Mouse (Mus musculus): Measurements from ENCODE around the gene Grik4. TPM values are rescaled to one million over a fixed set of nuclear protein-coding genes. Genes with fewer than 3 reads are reported as not detected.

Gene Grik4
- polyA plus RNA-seq, 1 experiment: 0.16 TPM

DNA sequence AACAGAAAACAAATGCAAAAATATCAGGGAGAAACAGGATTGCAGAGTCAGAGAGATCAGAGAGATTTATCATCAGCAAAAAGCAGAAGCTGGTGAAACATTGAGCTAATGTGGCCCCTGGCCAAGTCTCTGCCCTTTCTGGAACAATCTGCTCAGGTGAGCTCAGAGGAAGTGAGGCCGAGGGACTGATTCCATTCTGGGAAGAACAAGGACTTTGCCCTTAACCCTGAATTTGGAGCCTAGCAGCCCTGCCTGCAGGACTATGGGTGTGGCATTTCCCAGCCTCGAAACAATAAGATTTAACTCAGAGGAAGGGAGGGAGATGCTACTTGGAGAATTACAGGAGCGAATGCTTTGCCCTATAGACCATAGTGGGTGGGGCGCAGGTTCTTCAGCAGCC lies 432.0 kb downstream of the Grik4 start:
- no peak overlapping the region for H3K4me3 ChIP-seq (ENCODE audit: control insufficient read depth, insufficient read depth, low read length)
- no peak for TF ChIP-seq CTCF (IDR thresholded peaks at IDR 0.05; ENCODE audit: borderline replicate concordance, control insufficient read depth, extremely low read depth, insufficient read depth, low read length, poor library complexity)
- TF ChIP-seq POLR2A (IDR thresholded peaks at IDR 0.05; ENCODE audit: control insufficient read depth, extremely low read depth, insufficient read depth, low read length, poor library complexity): no peak
- DNase-seq: no peak
- 0 out of 2 replicates have a peak, but pooled peaks cover 2% of the 10 kb centered on the region for H3K4me1 ChIP-seq (replicated peaks; ENCODE audit: control insufficient read depth, insufficient read depth, low read length)
- H3K27ac ChIP-seq (ENCODE audit: control insufficient read depth, insufficient read depth, low read length): no peak overlapping the region
- WGBS: 64% methylated on average over 4 of the region's 4 CpGs
- H3K27me3 ChIP-seq (ENCODE audit: control insufficient read depth, insufficient read depth, low read length): no peaks in the 10 kb centered on the region
- no peaks in the 10 kb centered on the region for H3K36me3 ChIP-seq (ENCODE audit: control insufficient read depth, insufficient read depth, low read length)

GRCm38 (mm10) chr9:42508235-42508634 lies 436.1 kb downstream of the Grik4 start:
- H3K27ac ChIP-seq (ENCODE audit: control insufficient read depth, insufficient read depth, low read length): no peak overlapping the region

GRCm38 (mm10) chr9:42507709-42508108 lies 436.6 kb downstream of the Grik4 start, which contains the start of gene Tbcel:
Tbcel (minus strand) TSS chr9:42507809.
- no peaks in the 10 kb centered on the region for H3K36me3 ChIP-seq (ENCODE audit: control insufficient read depth, insufficient read depth, low read length)
- no peak for DNase-seq
- H3K4me1 ChIP-seq (replicated peaks; ENCODE audit: control insufficient read depth, insufficient read depth, low read length): 0 out of 2 replicates have a peak, but pooled peaks cover 2% of the 10 kb centered on the region
- TF ChIP-seq CTCF (IDR thresholded peaks at IDR 0.05; ENCODE audit: borderline replicate concordance, control insufficient read depth, extremely low read depth, insufficient read depth, low read length, poor library complexity) (no peak), POLR2A (IDR thresholded peaks at IDR 0.05; ENCODE audit: control insufficient read depth, extremely low read depth, insufficient read depth, low read length, poor library complexity) (no peak)
- WGBS: 97% methylated on average over 6 of the region's 6 CpGs
- no peak within 1 kb of the TSS for H3K27ac ChIP-seq (ENCODE audit: control insufficient read depth, insufficient read depth, low read length)
- H3K27me3 ChIP-seq (ENCODE audit: control insufficient read depth, insufficient read depth, low read length): no peaks in the 10 kb centered on the region
- H3K4me3 ChIP-seq (ENCODE audit: control insufficient read depth, insufficient read depth, low read length): no peak within 1 kb of the TSS

More at GRCm38 (mm10) chr9:42508235-42508634, 436.1 kb downstream of the Grik4 start:
- no peak for DNase-seq
- H3K4me3 ChIP-seq (ENCODE audit: control insufficient read depth, insufficient read depth, low read length): no peak overlapping the region
- TF ChIP-seq CTCF (IDR thresholded peaks at IDR 0.05; ENCODE audit: borderline replicate concordance, control insufficient read depth, extremely low read depth, insufficient read depth, low read length, poor library complexity): no peak
- no peak for TF ChIP-seq POLR2A (IDR thresholded peaks at IDR 0.05; ENCODE audit: control insufficient read depth, extremely low read depth, insufficient read depth, low read length, poor library complexity)
- H3K4me1 ChIP-seq (replicated peaks; ENCODE audit: control insufficient read depth, insufficient read depth, low read length): 0 out of 2 replicates have a peak, but pooled peaks cover 2% of the 10 kb centered on the region
- WGBS: 94% methylated on average over 7 of the region's 7 CpGs
- H3K36me3 ChIP-seq (ENCODE audit: control insufficient read depth, insufficient read depth, low read length): no peaks in the 10 kb centered on the region
- H3K27me3 ChIP-seq (ENCODE audit: control insufficient read depth, insufficient read depth, low read length): no peaks in the 10 kb centered on the region

- 82% methylated on average over 1 of the region's 1 CpGs for WGBS
- DNase-seq: no peak
- Histone ChIP-seq H3K36me3 (ENCODE audit: control insufficient read depth, insufficient read depth, low read length) (no peaks in the 10 kb centered on the region), H3K4me3 (ENCODE audit: control insufficient read depth, insufficient read depth, low read length) (no peak overlapping the region), H3K27me3 (ENCODE audit: control insufficient read depth, insufficient read depth, low read length) (no peaks in the 10 kb centered on the region), H3K27ac (ENCODE audit: control insufficient read depth, insufficient read depth, low read length) (no peak overlapping the region), H3K4me1 (replicated peaks; ENCODE audit: control insufficient read depth, insufficient read depth, low read length) (no peaks in the 10 kb centered on the region)
- TF ChIP-seq CTCF (IDR thresholded peaks at IDR 0.05; ENCODE audit: borderline replicate concordance, control insufficient read depth, extremely low read depth, insufficient read depth, low read length, poor library complexity): no peak
- no peak for TF ChIP-seq POLR2A (IDR thresholded peaks at IDR 0.05; ENCODE audit: control insufficient read depth, extremely low read depth, insufficient read depth, low read length, poor library complexity)
Measured at GRCm38 (mm10) chr9:42507022-42507421, 437.3 kb downstream of the Grik4 start.

DNA sequence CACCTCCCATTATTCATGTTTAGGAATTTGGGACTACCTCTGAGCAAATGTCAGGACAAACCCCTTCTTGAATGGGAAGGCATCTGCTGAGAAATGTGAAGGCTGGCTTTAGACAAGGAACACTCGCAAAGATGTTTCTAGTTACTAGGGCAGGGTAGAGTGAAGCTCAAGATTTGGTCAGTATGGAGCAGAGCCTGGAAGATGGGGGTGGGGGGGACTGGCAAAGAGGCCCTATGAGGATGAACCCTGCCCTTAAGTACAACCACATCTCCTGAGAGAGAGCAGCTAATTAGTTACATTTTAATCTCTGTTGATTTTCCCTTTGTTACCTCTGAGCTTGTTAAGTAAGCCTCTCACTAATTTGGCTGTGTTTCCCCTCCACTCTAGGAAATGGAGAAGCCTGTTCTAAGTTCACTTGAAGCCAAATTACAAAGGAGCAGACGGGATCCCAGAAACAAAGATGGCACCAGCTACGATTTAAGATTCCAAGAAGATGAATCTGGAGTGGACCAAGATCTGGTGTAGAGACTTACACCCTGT lies 439.3 kb downstream of the Grik4 start:
- WGBS: 93% methylated on average over 3 of the region's 3 CpGs
- H3K27me3 ChIP-seq (ENCODE audit: control insufficient read depth, insufficient read depth, low read length): no peaks in the 10 kb centered on the region

GRCm38 (mm10) chr9:42504559-42504958 lies 439.7 kb downstream of the Grik4 start:
- H3K27ac ChIP-seq (ENCODE audit: control insufficient read depth, insufficient read depth, low read length): no peak overlapping the region

More for the DNA sequence above, 439.3 kb downstream of the Grik4 start:
- no peak for DNase-seq
- no peak overlapping the region for H3K27ac ChIP-seq (ENCODE audit: control insufficient read depth, insufficient read depth, low read length)
- H3K36me3 ChIP-seq (ENCODE audit: control insufficient read depth, insufficient read depth, low read length): no peaks in the 10 kb centered on the region
- TF ChIP-seq CTCF (IDR thresholded peaks at IDR 0.05; ENCODE audit: borderline replicate concordance, control insufficient read depth, extremely low read depth, insufficient read depth, low read length, poor library complexity) (no peak), POLR2A (IDR thresholded peaks at IDR 0.05; ENCODE audit: control insufficient read depth, extremely low read depth, insufficient read depth, low read length, poor library complexity) (no peak)
- H3K4me3 ChIP-seq (ENCODE audit: control insufficient read depth, insufficient read depth, low read length): no peak overlapping the region
- no peaks in the 10 kb centered on the region for H3K4me1 ChIP-seq (replicated peaks; ENCODE audit: control insufficient read depth, insufficient read depth, low read length)

More at GRCm38 (mm10) chr9:42504559-42504958, 439.7 kb downstream of the Grik4 start:
- H3K4me3 ChIP-seq (ENCODE audit: control insufficient read depth, insufficient read depth, low read length): no peak overlapping the region
- no peaks in the 10 kb centered on the region for H3K36me3 ChIP-seq (ENCODE audit: control insufficient read depth, insufficient read depth, low read length)
- TF ChIP-seq CTCF (IDR thresholded peaks at IDR 0.05; ENCODE audit: borderline replicate concordance, control insufficient read depth, extremely low read depth, insufficient read depth, low read length, poor library complexity) (no peak), POLR2A (IDR thresholded peaks at IDR 0.05; ENCODE audit: control insufficient read depth, extremely low read depth, insufficient read depth, low read length, poor library complexity) (no peak)
- H3K27me3 ChIP-seq (ENCODE audit: control insufficient read depth, insufficient read depth, low read length): no peaks in the 10 kb centered on the region
- H3K4me1 ChIP-seq (replicated peaks; ENCODE audit: control insufficient read depth, insufficient read depth, low read length): no peaks in the 10 kb centered on the region
- DNase-seq: no peak
- 42% methylated on average over 11 of the region's 11 CpGs for whole genome bisulfite sequencing

Data from thymus, adult 2 months (tissue).